In the genomic region with DNA sequence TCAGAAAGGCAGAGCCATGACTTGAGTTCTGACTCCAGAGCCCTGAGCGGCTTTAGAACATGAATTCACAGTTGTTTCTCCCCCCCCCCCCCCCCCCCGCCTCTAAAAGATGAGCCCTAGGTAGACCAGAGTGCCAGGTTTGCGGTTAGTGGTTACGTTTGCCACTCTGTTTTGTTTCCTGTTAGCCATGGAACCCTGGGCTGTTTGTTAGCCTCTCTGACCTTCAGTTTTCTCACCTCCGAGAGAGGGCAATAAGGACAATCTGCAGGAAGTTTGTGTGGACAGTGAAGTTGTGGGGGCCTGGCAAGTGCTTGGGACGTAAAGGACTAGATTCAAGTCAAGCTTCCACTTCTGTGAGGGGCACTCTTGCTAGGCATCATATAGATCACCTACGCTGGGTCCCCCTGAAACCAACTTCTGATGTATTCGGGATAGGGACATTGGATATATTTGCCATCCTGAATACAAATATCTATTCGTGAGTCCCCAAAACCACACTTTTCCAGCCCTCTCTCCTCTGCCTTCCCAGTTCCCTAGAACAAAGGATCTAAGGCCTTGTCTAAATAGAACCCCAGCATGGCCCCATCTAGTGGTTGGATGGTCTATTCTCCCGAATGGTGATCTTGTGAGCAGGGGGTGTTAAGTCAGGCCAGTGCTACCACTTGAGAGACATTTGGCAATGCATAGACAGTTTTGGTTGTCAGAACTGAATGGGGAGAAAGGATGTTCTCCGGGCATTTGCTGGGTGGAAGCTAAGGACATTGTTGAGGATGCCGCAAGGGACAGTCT, we compare ENCODE assay signal across 9 mouse cellular contexts.
DNase-seq lines count a peak whose midpoint lies in the region; ATAC-seq and TF ChIP-seq lines count a peak whose summit lies in the region.
"Had no signal": no experiment of that assay in that cellular context is flagged by ENCODE, and none has a peak within 500 bp of the region (broad histone marks: within the 10 kb centered on the region; RNA-seq: fewer than 3 reads in every experiment).

No protein-coding gene starts in this region.

- TF ChIP-seq POLR2A in heart, adult 2 months (IDR thresholded peaks at IDR 0.05; ENCODE audit: insufficient read depth, low read depth, low read length), result no peak

- H3K27ac ChIP-seq in heart, adult 2 months, result no peak overlapping the region
- peak overlapping the region; percentile 43; the same call in 1 of the 2 replicates for H3K27ac ChIP-seq in midbrain, embryonic 10.5 days (replicated peaks)
- H3K27ac ChIP-seq in midbrain, embryonic 16.5 days (ENCODE audit: low read length), result no peak overlapping the region

- TF ChIP-seq EP300 in heart, adult 2 months (IDR thresholded peaks at IDR 0.05; ENCODE audit: insufficient read depth, low read depth, low read length), result no peak

- 0 out of 2 replicates have a peak, but pooled peaks cover 6% of the 10 kb centered on the region for H3K9me3 ChIP-seq in midbrain, embryonic 10.5 days (replicated peaks)
- H3K9me3 ChIP-seq in midbrain, embryonic 16.5 days (replicated peaks; ENCODE audit: control insufficient read depth, low read length, poor library complexity, severe bottlenecking), result no peaks in the 10 kb centered on the region

- no peak for DNase-seq in heart, adult 2 months
- DNase-seq in heart, postnatal 25 days (ENCODE audit: low spot score), result no peak
- DNase-seq in midbrain, embryonic 10.5 days (ENCODE audit: low spot score), result no peak
- DNase-seq in embryo, embryonic 11 days, result peak; percentile 64
- DNase-seq in thymus, postnatal 10 days (ENCODE audit: low spot score in 2 of 2), result peak; percentile 23 to 43
- no peak for DNase-seq in cerebellum, adult 11 months
- DNase-seq in layer of hippocampus, postnatal 14 days (ENCODE audit: low spot score in 2 of 2), result no peak
- DNase-seq: cerebellum, postnatal 36 days had no signal

- no peak overlapping the region for H3K4me2 ChIP-seq in midbrain, embryonic 16.5 days (ENCODE audit: low read length)

- intact Hi-C loops in heart, adult 2 months (cut with DNase I), result no loop called here
- intact Hi-C loops in heart, postnatal 25 days (cut with DNase I), result no loop called here

- WGBS in heart, adult 2 months, result 88% methylated on average over 12 of the region's 12 CpGs
- 82% methylated on average over 12 of the region's 12 CpGs for WGBS in midbrain, embryonic 10.5 days
- WGBS in midbrain, embryonic 16.5 days, result 84% methylated on average over 11 of the region's 12 CpGs

- peaks cover 2% of the 10 kb centered on the region for H3K4me1 ChIP-seq in heart, adult 2 months (ENCODE audit: control insufficient read depth, insufficient read depth, low read length)
- peaks cover 35% of the 10 kb centered on the region for H3K4me1 ChIP-seq in midbrain, embryonic 10.5 days
- H3K4me1 ChIP-seq in midbrain, embryonic 16.5 days (ENCODE audit: control insufficient read depth, insufficient read depth, low read length), result peaks cover 15% of the 10 kb centered on the region

- H3K9ac ChIP-seq in heart, adult 2 months (ENCODE audit: low read depth, low read length), result no peak overlapping the region
- H3K9ac ChIP-seq in midbrain, embryonic 16.5 days (ENCODE audit: low read depth, low read length), result no peak overlapping the region

- no peaks in the 10 kb centered on the region for H3K36me3 ChIP-seq in heart, adult 2 months (ENCODE audit: control insufficient read depth, insufficient read depth, low read length)
- H3K36me3 ChIP-seq in midbrain, embryonic 10.5 days, result no peaks in the 10 kb centered on the region
- H3K36me3 ChIP-seq in midbrain, embryonic 16.5 days (ENCODE audit: control insufficient read depth, insufficient read depth, low read length), result no peaks in the 10 kb centered on the region

- ATAC-seq in midbrain, embryonic 16.5 days, result no peak

- H3K79me2 ChIP-seq in heart, adult 2 months (replicated peaks; ENCODE audit: control insufficient read depth, insufficient read depth, low read length), result no peaks in the 10 kb centered on the region

- no peak overlapping the region for H3K4me3 ChIP-seq in heart, adult 2 months
- no peak overlapping the region for H3K4me3 ChIP-seq in midbrain, embryonic 10.5 days
- no peak overlapping the region for H3K4me3 ChIP-seq in midbrain, embryonic 16.5 days (ENCODE audit: low read depth, low read length)

- TF ChIP-seq CTCF in heart, adult 2 months (IDR thresholded peaks at IDR 0.05), result peak; percentile 48

- no peaks in the 10 kb centered on the region for H3K27me3 ChIP-seq in heart, adult 2 months (ENCODE audit: control insufficient read depth, insufficient read depth, low read length)
- H3K27me3 ChIP-seq in midbrain, embryonic 10.5 days (ENCODE audit: low read depth, poor library complexity, severe bottlenecking), result peaks cover 30% of the 10 kb centered on the region
- no peaks in the 10 kb centered on the region for H3K27me3 ChIP-seq in midbrain, embryonic 16.5 days (ENCODE audit: control insufficient read depth, insufficient read depth, low read depth, low read length)

Comparison
In these comparisons a context has a peak if more than half of its experiments do, and no peak if none do; other contexts are left out.
1. DNase-seq: peak in embryo, embryonic 11 days (single experiment) and thymus, postnatal 10 days (2 of 2); none in heart, adult 2 months (0 of 2), heart, postnatal 25 days (single experiment), midbrain, embryonic 10.5 days (single experiment), cerebellum, adult 11 months (single experiment) and layer of hippocampus, postnatal 14 days (0 of 2).